Mouse (Mus musculus): ENCODE results near the gene 4930432K21Rik. TPM values are rescaled to one million over a fixed set of nuclear protein-coding genes. Genes with fewer than 3 reads are reported as not detected.

Gene 4930432K21Rik
- polyA plus RNA-seq, 1 experiment: 0.22 TPM

DNA sequence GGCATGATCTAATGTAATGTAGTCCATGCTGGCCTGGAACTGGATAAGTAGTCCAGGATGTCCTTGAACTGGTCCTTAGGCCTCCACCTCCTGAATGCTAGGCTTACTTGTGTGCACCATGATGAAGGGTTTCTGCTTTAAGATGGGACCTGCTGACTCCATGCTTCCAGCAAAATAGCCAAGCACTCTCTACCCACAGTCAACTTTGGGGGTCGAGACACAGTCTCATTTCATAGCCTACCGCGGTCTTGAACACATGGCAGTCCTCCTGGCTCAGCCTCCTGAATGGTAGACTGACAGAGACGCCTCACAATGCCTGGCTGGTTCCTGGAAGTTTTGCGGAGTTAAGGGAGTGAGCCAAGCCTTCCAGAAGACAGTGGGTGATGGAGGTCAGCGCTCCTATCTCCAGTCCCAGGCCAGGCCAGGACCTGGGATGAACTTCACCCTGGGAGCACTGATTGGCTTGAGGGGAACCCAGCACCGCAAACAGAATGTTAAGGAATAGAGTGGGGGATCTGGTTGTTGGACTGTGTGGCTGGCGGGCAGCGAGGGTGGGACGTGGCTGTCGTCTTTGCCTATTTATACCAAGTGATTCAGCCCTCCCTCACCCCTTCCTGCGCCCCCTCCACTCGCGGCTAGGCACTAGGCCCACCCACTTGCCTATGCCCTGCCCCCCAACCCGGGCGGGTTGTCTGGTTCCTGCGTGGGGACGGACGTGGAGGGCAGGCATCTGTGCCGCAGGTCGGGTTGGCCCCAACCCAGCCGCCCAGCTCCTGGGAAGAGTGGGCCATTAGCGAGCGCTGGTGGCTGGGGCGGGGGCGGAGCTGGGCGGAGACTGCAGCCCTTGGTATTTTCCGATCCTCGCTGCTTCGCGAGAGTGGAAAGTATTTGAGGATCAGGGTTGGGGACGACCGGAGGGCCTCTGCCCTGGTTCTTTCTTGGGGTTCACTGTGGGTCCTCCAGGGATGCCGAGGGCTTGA lies 55.4 kb downstream of the 4930432K21Rik start:
- no peak for DNase-seq (ENCODE audit: low read depth, low spot score)
- 13% methylated on average over 34 of the region's 34 CpGs for WGBS

DNA sequence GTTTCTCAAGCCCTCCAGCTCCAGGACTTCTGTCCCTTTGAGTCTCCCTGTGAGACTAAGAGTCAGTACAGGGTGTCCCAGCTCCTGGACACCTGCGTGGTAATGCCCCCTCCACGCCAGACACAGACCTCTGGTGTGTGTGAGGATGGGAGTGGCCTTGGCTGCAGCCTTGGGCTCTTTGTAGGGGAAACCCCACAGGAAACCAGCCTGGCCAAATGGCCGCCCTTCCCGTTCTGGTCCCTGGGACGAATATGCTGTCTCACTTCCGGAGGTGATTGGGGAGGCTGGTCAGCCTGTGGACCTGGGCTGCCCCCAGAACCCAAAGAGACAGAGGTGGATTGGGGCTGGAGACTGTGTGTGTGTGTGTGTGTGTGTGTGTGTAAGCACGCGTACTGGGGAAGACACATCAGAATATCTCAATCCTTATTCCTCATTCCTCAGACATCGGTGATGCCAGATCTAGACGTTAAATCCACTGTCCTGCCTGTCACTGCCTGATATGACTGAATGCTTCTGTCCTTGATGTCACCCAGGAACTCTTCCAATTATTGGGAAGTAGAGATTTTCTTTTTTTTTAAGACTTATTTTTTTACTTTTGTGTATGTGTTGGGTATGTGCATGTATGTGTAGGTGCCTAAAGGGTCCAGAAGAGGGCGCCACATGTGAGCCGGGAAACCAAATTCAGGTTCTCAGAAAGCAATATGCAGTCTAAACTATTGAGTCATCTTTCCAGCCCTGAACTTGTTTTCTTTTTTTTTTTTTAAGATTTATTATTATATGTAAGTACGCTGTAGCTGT lies 56.3 kb downstream of the 4930432K21Rik start:
- no peak for DNase-seq (ENCODE audit: low read depth, low spot score)
- 40% methylated on average over 13 of the region's 13 CpGs for WGBS

DNA sequence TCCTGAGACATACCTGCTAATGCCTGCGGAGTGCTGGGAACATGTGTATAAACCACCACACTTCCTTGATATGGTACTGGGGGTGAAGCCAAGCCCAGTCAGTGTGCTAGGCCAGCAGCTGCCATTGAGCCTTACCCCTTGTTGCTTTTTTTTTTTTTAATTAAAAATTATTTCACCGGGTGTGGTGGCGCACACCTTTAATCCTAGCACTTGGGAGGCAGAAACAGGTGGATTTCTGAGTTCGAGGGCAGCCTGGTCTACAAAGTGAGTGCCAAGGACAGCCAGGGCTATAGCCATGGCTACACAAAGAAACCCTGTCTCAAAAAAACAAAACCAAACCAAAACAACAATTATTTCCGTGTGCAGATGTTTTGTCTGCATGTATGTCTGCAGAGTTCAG lies 57.2 kb downstream of the 4930432K21Rik start:
- no peak for DNase-seq (ENCODE audit: low read depth, low spot score)
- 91% methylated on average over 5 of the region's 5 CpGs for WGBS

DNA sequence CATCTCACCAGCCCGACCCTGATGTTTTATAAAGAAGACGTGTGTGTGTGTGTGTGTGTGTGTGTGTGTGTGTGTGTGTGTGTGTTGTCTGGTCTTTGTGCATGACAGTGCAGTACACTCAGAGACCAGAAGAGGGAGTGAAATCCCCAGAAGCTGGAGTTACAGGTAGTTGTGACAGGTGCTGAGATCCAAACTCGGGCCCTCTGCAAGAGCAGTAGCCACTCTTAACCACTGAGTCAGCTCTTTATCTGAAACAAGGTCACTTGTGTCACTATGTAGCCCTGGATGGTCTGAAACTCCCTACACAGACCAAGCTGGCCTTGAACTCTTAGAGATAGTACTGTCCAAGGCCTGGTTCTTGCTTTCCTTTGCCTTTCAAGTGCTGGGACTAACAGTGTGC lies 58.8 kb downstream of the 4930432K21Rik start:
- DNase-seq (ENCODE audit: low read depth, low spot score): no peak
- WGBS: 89% methylated on average over 3 of the region's 3 CpGs

DNA sequence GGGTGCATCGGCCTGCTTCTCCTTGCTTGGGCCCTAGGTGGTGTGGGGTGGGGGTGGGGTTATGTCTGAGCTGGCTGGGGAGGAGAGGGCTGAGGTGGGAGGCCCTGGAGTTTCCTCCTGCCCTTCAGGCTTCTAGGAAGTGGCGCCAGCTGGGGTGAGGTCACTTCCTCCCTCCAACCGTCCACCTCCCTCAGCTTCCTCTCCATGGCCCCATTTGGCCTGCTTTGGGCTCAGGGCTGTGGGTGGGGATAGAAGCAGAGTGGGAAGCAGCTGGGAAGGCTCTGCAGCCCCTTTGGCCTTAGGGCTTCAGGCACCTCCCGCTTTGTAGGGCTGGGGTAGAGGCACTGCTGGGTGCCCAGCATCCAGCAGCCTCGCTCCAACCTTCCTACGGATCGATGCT lies 60.0 kb downstream of the 4930432K21Rik start:
- no peak for DNase-seq (ENCODE audit: low read depth, low spot score)
- 64% methylated on average over 7 of the region's 7 CpGs for WGBS

DNA sequence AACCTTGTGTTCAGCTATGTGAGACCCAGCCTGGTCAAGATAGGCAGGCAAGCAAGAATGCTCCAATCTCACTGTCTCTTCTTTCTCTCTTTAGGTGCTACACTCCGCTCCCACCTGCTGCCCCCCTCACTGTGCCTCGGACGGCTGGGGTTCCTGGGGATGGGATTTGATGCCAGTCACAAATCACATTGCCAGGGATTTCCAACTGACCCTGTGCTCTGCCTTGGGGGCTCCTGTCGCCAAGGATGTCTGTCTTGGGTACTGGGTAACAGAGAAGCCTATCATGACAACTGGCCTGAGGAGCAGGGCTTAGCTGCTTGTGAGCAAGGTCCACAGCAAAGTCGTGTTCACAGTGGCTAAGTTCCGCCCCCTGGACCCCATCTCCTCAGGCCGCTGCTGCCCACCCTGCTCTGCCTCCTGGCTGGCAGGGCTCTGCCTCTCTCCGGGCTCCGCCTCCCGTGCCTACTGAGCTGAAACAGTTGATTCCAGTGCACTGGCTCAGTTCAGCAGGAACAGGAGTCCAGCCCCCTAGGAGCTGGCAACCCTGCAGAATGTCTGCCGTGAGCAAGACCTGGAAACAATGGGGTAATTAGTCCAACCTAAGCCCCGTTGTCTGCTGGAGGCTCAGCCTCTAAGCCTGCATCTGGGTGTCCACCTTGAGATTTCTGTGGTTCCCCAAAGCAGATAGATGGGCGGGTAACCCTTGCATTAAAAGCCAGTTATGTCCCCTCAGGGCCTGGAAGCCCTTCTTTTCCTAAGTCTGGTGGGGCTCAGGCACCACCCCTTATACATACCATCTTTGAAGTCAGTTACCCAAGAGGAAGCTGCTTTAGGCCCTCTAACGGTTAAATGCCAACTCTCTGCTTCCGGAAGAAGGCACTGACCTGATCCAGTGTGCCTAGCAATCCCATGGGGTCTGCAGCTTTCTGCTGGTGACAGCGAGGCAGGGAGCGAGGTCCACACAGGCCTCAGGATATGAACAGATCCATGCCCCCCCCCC lies 60.9 kb downstream of the 4930432K21Rik start:
- 65% methylated on average over 17 of the region's 17 CpGs for WGBS
- DNase-seq (ENCODE audit: low read depth, low spot score): no peak

DNA sequence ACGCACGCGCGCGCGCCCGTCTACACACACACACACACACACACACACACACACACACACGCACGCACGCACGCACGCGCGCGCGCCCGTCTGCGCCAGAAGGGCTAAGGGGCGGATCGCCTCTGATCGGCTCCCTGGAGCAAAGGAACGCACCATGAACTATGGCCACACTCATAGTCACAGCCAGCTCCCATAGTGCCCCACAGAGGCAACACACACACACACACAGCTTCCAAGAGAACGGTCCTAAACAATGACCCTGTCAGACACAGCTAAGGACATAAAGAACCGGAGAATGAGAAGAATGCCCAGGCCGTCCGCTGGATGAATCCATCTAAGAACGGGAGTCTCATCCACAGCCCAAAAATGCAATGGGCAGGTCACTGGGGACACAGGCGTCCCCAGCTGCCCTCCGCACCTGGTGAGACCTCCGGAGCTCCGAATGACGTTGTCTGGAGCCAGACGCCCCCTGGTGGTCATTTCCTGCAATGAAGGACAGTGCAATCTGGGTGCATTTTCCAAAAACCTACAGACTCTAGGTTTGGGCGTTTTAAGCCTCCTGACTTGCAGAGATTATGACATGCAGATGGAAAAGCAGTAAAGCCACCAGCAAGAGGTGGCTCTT lies 62.5 kb downstream of the 4930432K21Rik start:
- WGBS: 56% methylated on average over 34 of the region's 34 CpGs

DNA sequence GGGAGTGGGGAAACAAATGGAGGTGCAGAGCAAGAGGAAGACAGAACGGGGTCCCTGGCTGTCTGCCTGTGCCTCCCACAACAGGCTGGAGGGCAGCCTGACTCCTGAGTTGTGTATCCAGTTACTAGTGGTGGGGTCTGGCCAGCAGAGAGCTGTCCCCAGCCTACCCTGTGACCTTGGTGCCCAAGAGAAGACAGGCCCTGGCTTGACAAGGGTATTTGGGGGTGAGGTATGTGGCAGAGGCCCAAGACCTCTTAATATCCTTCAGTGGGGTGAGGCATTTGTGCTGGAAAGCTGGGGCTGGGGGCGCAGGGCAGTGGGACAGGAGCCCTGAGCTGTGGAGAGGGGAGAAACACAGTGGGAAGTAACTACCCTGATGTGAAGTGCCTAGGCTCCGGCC lies 63.4 kb downstream of the 4930432K21Rik start:
- 85% methylated on average over 3 of the region's 3 CpGs for WGBS
- DNase-seq (ENCODE audit: low read depth, low spot score): no peak

More for the DNA sequence above, 62.5 kb downstream of the 4930432K21Rik start:
- DNase-seq (ENCODE audit: low read depth, low spot score): no peak

DNA sequence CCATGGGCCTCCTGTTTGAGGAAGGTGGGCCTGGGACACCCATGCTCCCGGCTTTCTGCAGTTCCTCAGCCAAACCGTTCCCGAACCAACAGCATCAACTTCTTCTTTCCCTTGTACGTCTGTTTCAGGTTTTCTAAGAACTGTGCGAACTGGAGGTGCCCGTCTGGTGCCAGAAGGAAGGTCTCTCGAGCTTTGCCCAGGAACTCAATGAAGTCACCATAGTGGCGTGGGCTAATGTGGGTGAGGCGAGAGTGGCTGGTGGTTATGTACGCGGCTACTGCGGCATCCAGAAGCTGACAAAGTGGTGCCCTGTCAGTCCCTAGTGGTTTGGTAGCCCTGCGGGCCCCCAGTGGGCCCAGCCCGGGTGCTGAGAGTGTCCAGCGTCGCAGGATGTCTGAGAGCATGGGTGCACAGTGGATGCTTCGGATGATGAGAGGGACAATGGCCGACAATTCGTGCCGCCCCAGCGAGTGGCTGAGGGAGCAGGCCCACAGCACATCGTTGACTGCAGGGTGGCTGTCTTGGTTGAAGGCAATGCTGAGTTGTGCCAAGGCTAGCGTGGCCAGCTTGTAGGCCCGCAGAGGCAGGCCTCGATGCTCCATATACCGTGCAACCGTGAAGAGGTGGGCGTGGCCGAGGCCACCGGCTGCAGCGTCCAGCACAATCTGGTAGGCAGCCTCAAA lies 64.2 kb downstream of the 4930432K21Rik start:
- WGBS: 88% methylated on average over 31 of the region's 31 CpGs
- no peak for DNase-seq (ENCODE audit: low read depth, low spot score)

DNA sequence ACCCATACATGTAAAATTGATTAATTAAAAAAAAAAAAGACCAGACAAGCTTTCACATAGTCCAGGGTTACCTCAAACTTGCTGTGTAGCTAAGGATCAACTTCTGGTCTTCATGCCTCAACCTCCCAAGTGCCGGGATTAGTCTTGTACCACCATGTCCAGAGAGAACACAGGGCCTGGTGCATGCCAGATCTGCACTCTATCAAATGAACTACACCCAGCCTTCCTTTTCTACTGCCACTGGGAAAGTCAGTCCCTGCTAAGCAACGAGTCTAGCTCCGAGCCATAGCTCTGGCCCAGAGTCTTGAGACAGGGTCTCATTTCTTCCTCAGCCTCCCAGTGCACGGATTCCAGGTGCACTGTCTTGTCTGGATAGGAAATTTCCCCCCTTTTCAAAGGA lies 65.5 kb downstream of the 4930432K21Rik start:
- 88% methylated on average over 4 of the region's 4 CpGs for WGBS
- no peak for DNase-seq (ENCODE audit: low read depth, low spot score)

DNA sequence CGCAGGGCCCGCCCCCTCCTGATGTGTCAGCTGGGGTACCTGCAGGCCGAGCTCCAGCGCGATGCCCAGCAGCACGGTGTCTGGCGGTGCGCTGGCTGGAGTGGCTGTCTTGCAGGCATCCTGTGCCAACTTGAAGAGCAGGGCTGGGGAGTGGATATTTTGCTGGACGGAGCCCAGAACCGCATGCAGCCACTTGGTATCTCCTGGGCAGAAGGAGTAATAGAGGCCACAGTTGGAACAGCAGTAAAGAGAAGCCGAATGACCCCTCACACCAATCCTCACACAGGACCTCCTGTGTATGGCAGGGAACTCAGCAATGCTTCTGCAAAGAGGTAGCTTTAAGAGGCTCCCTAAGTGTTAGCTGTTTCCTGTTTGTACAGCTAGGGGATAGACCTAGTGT lies 69.4 kb downstream of the 4930432K21Rik start:
- DNase-seq (ENCODE audit: low read depth, low spot score): no peak
- 94% methylated on average over 11 of the region's 11 CpGs for WGBS

DNA sequence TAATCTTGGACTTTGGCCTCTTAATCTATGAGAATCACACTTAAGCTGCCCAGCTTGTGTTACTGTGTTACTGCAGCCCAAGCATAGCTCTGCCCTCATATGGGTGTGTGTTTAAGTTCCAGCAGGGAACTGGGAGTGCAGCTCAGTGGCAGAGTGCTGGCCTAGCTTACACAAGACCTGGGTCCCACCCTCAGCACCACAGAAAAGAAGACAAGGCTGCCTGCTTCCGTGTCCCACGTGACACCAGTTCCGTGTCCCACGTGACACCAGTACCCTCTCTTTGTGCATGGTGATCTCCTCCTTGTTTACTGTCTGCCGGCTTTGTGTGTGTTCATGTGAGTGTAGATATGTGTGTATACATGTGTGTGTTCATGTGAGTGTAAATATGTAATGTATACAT lies 70.3 kb downstream of the 4930432K21Rik start:
- no peak for DNase-seq (ENCODE audit: low read depth, low spot score)
- WGBS: 92% methylated on average over 5 of the region's 5 CpGs

DNA sequence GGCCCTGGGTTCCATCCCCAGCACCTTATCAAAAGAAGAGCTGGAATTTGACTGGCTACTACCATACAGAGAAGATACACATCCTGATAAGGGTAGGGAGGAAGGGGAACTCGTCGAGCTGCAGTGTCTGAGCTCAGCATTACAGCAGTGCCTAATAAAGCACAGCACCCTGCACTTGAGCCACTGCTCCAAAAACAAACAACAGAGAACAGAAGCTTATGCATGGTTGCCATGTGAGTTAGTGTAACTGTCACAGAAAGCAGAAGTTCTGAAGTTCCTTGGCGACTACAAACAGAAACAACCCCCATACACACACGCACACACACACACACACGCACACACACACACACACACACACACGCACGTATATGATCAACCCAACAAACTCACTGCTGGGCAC lies 72.3 kb downstream of the 4930432K21Rik start:
- DNase-seq (ENCODE audit: low read depth, low spot score): no peak
- WGBS: 71% methylated on average over 7 of the region's 7 CpGs

Other genes starting within 250 kb of the 4930432K21Rik start
- gene Adgrl1, start 247.9 kb upstream of the 4930432K21Rik start, polyA plus RNA-seq (2012; rRNA removed): 13.4 and 18.8 TPM in 2 replicates
- 0.43 and 0.52 TPM in 2 replicates for gene Gm10644, start 192.8 kb upstream of the 4930432K21Rik start, polyA plus RNA-seq (2012; rRNA removed)
- 35.0 and 42.7 TPM in 2 replicates for gene Asf1b, start 192.5 kb upstream of the 4930432K21Rik start, polyA plus RNA-seq (2012; rRNA removed)
- 59.9 and 65.0 TPM in 2 replicates for gene Prkaca, start 175.0 kb upstream of the 4930432K21Rik start, polyA plus RNA-seq (2012; rRNA removed)
- 35.7 and 37.6 TPM in 2 replicates for gene Samd1, start 150.4 kb upstream of the 4930432K21Rik start, polyA plus RNA-seq (2012; rRNA removed)
- 0.27 and 0.30 TPM in 2 replicates for gene 1700067K01Rik, start 146.5 kb upstream of the 4930432K21Rik start, polyA plus RNA-seq (2012; rRNA removed)
- gene 2210011C24Rik, start 135.9 kb upstream of the 4930432K21Rik start, polyA plus RNA-seq (2012; rRNA removed): 2.3 and 3.2 TPM in 2 replicates
- gene Palm3, start 126.6 kb upstream of the 4930432K21Rik start, polyA plus RNA-seq (2012; rRNA removed): 0.11 TPM in 1 of 2 replicates, not detected in the other
- 5.5 and 6.5 TPM in 2 replicates for gene Il27ra, start 105.4 kb upstream of the 4930432K21Rik start, polyA plus RNA-seq (2012; rRNA removed)
- 0.49 and 0.56 TPM in 2 replicates for gene Rln3, start 103.0 kb upstream of the 4930432K21Rik start, polyA plus RNA-seq (2012; rRNA removed)
- gene Gm10643, start 82.9 kb upstream of the 4930432K21Rik start, polyA plus RNA-seq (2012; rRNA removed): 0.82 and 1.1 TPM in 2 replicates
- gene Rfx1, start 81.2 kb upstream of the 4930432K21Rik start, polyA plus RNA-seq (2012; rRNA removed): 19.0 and 25.2 TPM in 2 replicates
- gene Dcaf15, start 43.3 kb upstream of the 4930432K21Rik start, polyA plus RNA-seq (2012; rRNA removed): 73.4 and 87.9 TPM in 2 replicates
- gene Podnl1, start 22.0 kb upstream of the 4930432K21Rik start, polyA plus RNA-seq (2012; rRNA removed): 5.6 and 5.9 TPM in 2 replicates
- gene Cc2d1a, start 89 bp upstream of the 4930432K21Rik start, polyA plus RNA-seq (2012; rRNA removed): 30.2 and 38.0 TPM in 2 replicates
- 0.22 and 0.30 TPM in 2 replicates for gene Nanos3, start 37.2 kb downstream of the 4930432K21Rik start, polyA plus RNA-seq (2012; rRNA removed)
- gene Zswim4, start 89.0 kb downstream of the 4930432K21Rik start, polyA plus RNA-seq (2012; rRNA removed): 10.4 and 16.4 TPM in 2 replicates
- gene D8Ertd738e, start 101.7 kb downstream of the 4930432K21Rik start, polyA plus RNA-seq (2012; rRNA removed): 137 and 143 TPM in 2 replicates
- 23.6 and 35.9 TPM in 2 replicates for gene Mri1, start 109.3 kb downstream of the 4930432K21Rik start, polyA plus RNA-seq (2012; rRNA removed)
- gene Ccdc130, start 122.4 kb downstream of the 4930432K21Rik start, polyA plus RNA-seq (2012; rRNA removed): 31.5 and 38.3 TPM in 2 replicates
- gene Cacna1a, start 240.4 kb downstream of the 4930432K21Rik start, polyA plus RNA-seq (2012; rRNA removed): 5.2 and 11.0 TPM in 2 replicates